Comparison of ENCODE assay signal across 8 mouse cellular contexts in the genomic region with DNA sequence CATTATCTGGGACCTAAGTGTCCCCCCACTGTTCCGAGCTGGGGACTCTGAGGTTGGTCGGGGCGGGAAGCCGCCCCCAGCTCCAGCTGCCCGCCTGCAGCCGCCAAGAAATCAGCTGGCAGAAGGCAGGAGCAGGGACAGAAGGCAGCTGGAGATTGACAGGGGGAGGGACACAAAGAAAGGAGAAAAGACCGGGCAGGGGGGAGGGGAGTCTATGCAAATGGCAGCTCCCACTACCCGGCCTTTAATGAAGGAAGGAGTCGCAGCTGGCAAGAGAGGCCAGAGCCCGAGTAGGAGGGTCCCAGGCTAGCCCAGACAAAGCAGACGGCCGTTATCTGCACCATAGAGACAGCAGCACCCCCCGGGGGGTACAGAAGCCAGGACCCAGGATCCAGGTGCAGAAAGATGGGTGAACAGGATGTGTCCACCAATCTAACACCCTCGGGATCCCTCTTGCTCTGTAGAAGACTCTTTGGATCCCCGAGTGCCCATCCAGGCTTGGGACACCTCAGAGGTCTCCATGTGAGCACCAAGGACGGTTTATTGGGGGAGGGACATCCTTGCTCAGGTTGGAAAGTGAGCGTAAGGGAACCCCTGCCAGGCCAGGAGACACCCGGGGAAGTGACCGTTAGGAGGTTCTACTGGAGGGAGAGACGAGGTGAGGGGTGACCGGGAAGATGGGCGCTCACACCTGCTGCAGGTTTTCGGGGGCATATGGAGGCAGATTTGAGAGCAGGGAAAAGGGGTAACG. TPM values are rescaled to one million over a fixed set of nuclear protein-coding genes. Genes with fewer than 3 reads are reported as not detected.
DNase-seq lines count a peak whose midpoint lies in the region; ATAC-seq and TF ChIP-seq lines count a peak whose summit lies in the region.

No protein-coding gene starts in this region.

- H3K9me3 ChIP-seq in heart, embryonic 13.5 days: peaks cover 6% of the 10 kb centered on the region; the same call in 1 of the 2 replicates
- H3K9me3 ChIP-seq in midbrain, embryonic 16.5 days (replicated peaks; ENCODE audit: control insufficient read depth, low read length, poor library complexity, severe bottlenecking): no peaks in the 10 kb centered on the region

- ATAC-seq in heart, embryonic 13.5 days (ENCODE audit: extremely low read depth, insufficient number of reproducible peaks, low FRiP score, low TSS enrichment): no peak
- peak; percentile 19 for ATAC-seq in midbrain, embryonic 16.5 days

- H3K36me3 ChIP-seq in heart, embryonic 13.5 days: no peaks in the 10 kb centered on the region
- no peaks in the 10 kb centered on the region for H3K36me3 ChIP-seq in midbrain, embryonic 16.5 days (ENCODE audit: control insufficient read depth, insufficient read depth, low read length)

- DNase-seq in kidney, postnatal 4 days: peak; percentile 77 to 82
- no peak for DNase-seq in kidney, adult 11 months
- DNase-seq in brain, embryonic 14.5 days (ENCODE audit: low read depth): peak; percentile 97
- DNase-seq in left cerebral cortex, postnatal 25 days (ENCODE audit: low spot score in 2 of 2): peak; percentile 68 to 82
- no peak for DNase-seq in ovary, postnatal 14 days (ENCODE audit: low spot score)
- DNase-seq in urinary bladder, adult 2 months (ENCODE audit: low spot score): no peak

- no peak for TF ChIP-seq POLR2A in brain, embryonic 14.5 days (IDR thresholded peaks at IDR 0.05; ENCODE audit: borderline replicate concordance, extremely low read depth, insufficient read depth, insufficient read length, poor library complexity, severe bottlenecking)

- TF ChIP-seq CTCF in brain, embryonic 14.5 days (IDR thresholded peaks at IDR 0.05; ENCODE audit: borderline replicate concordance, extremely low read depth, insufficient read depth, insufficient read length): no peak

- H3K4me1 ChIP-seq in heart, embryonic 13.5 days: peaks cover 59% of the 10 kb centered on the region
- peaks cover 41% of the 10 kb centered on the region for H3K4me1 ChIP-seq in midbrain, embryonic 16.5 days (ENCODE audit: control insufficient read depth, insufficient read depth, low read length)

- intact Hi-C loops in left cerebral cortex, postnatal 25 days (cut with DNase I): loop anchor here (5.0 kb wide), 1 partner anchor 77 kb away; the partner anchor contains the start of gene Gm20219

- H3K27me3 ChIP-seq in heart, embryonic 13.5 days (replicated peaks): peaks cover 68% of the 10 kb centered on the region
- no peaks in the 10 kb centered on the region for H3K27me3 ChIP-seq in midbrain, embryonic 16.5 days (ENCODE audit: control insufficient read depth, insufficient read depth, low read depth, low read length)

- 0 out of 2 replicates have a peak overlapping the region, but pooled peaks have one; percentile 8 for H3K27ac ChIP-seq in heart, embryonic 13.5 days (replicated peaks)
- peak overlapping the region; percentile 99 for H3K27ac ChIP-seq in midbrain, embryonic 16.5 days (ENCODE audit: low read length)

- 3% methylated on average over 24 of the region's 24 CpGs for WGBS in heart, embryonic 13.5 days
- WGBS in midbrain, embryonic 16.5 days: under 1% methylated on average over 24 of the region's 24 CpGs

- H3K9ac ChIP-seq in heart, embryonic 13.5 days: peak overlapping the region; percentile 88
- H3K9ac ChIP-seq in midbrain, embryonic 16.5 days (ENCODE audit: low read depth, low read length): peak overlapping the region; percentile 100

- H3K4me2 ChIP-seq in heart, embryonic 13.5 days: peak overlapping the region; percentile 96
- H3K4me2 ChIP-seq in midbrain, embryonic 16.5 days (ENCODE audit: low read length): peak overlapping the region; percentile 93

- peak overlapping the region; percentile 64 for H3K4me3 ChIP-seq in heart, embryonic 13.5 days
- peak overlapping the region; percentile 96 for H3K4me3 ChIP-seq in midbrain, embryonic 16.5 days (ENCODE audit: low read depth, low read length)

RNA-seq across cellular contexts. Expression of gene Ptprs, which starts 1.3 kb away (rescaled TPM):
- 1,311 and 1,669 TPM in 2 replicates for polyA plus RNA-seq in brain, embryonic 14.5 days (2012; rRNA removed)
- polyA plus RNA-seq in heart, embryonic 13.5 days (2015; fragmentation: Nextera tagmentation; extraction: Ambion mirVana): 45.4 and 50.1 TPM in 2 replicates
- total RNA-seq in left cerebral cortex, postnatal 25 days (2021): 100 to 1,000 TPM; 621 to 622 TPM
- 293 and 299 TPM in 2 replicates for polyA plus RNA-seq in midbrain, embryonic 16.5 days (2015; fragmentation: Nextera tagmentation; extraction: Ambion mirVana)
- 313 and 341 TPM in 2 replicates for polyA plus RNA-seq in urinary bladder, adult 2 months (2012; rRNA removed)

RNA-seq across cellular contexts. Expression of gene Znrf4, which starts 37.2 kb away (rescaled TPM):
- 0.05 TPM in 1 of 2 replicates, not detected in the other for polyA plus RNA-seq in brain, embryonic 14.5 days (2012; rRNA removed)
- not detected in 2 replicates for polyA plus RNA-seq in heart, embryonic 13.5 days (2015; fragmentation: Nextera tagmentation; extraction: Ambion mirVana)
- not detected for total RNA-seq in left cerebral cortex, postnatal 25 days (2021)
- polyA plus RNA-seq in midbrain, embryonic 16.5 days (2015; fragmentation: Nextera tagmentation; extraction: Ambion mirVana): not detected in 2 replicates
- not detected in 2 replicates for polyA plus RNA-seq in urinary bladder, adult 2 months (2012; rRNA removed)

Comparison
In these comparisons a context has a peak if more than half of its experiments do, and no peak if none do; other contexts are left out.
1. DNase-seq: peak in kidney, postnatal 4 days (2 of 2), brain, embryonic 14.5 days (single experiment) and left cerebral cortex, postnatal 25 days (2 of 2); none in kidney, adult 11 months (single experiment), ovary, postnatal 14 days (single experiment) and urinary bladder, adult 2 months (single experiment).